Mouse (Mus musculus) right cerebral cortex, postnatal 4 days (tissue): ENCODE data around the gene Cog6.

ENCODE experiments used
- DNase-seq: peaks from one replicate; pipeline ENCODE4 v3.0.0-alpha.2; 2022

Gene Cog6

DNA sequence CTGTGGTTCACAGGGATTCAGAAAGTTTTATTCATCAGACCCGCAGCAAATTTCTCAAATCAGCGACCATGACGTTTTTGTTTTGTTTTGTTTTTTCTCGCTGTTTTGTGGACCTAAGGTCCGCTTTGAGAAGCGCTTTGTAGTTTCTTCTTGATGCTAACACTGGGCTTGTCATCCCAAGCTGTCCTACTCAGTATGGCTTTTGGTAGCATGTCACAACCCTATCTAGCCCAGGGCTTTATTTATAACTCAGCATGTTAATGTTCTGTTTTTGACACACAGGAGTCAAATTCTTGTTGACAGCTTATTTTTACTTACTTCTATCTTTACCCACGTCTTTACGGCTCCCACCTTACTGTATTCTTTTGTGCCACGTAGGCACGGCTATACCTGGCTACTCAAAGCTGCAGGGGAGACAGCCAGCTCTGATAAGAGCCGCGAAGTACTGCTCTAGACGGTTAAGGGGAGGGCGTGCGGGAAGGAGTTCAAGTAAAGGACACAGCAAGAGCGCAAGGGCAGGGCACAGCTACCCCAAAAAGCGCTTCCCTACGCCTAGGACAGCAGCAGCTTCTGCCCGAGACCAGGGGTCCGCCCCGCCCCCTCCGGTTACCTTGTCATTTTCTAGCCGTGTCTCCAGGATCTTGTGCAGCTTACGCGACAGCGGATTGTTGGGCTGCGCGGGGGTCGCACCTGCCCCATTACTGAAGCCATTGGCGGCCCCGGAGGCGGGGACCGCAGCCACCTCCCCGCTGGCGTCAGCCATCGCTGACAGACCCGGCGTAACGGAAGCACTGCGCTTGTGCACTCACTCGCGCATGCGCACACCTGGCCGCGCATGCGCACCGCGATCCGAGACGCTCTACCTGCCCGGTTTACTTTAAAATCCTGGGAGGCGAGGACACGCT, at the start of gene Cog6:
Gene Cog6 (minus strand): TSS at position 802 of the 905 bp plus-strand sequence.
- peak; percentile 84 for DNase-seq

DNA sequence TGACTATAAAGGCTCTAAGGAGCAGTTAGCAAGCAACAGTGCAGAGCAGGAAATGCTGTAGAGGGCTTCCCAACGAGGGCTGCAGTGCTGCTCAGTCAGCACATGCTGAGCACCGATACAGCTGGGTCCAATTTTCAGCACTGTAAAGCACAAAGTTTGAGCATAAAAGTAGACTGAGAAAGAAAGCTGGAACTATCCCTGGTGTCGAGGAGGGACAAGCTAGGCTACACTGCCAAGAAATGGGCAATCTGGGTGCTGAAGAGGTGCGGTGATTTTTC, 49.0 kb upstream of the Cog6 start:
- DNase-seq = no peak

DNA sequence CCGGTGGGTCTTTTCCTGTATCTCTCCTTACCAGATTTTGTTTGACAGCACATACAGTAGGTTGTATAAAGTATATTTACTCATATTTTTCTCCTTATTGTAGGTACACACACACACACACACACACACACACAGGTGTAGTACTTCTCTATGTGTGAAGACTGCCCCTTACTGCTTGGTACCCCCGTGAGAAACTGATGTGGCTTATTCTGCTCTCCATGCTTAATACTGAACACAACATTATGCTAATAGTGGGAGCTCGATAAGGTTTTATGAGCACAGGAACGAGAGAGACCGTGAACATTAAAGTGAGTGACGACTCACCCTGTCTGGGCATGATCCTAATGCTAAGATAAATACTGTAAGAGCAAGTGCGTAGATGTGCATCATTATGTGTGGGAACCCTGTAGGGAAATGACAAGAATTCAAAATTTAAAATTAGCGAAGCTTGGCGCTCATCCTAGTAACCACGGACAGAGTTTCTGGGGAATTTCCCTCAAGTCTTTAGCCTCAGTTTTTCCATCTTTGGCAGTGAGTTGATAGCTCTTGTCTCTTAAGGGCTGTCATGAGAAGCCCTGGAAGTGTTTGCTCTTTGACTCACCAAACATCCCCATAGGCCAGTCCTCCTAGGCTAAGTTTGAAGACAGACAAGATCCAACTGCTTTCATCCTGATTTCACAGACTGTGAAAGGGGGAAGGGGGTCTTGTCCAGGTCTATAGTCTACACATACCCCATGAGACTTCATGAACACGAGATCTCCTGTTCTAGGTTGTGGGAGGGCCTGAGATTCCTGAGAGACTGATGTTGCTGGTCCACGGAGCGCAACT, 48.4 kb upstream of the Cog6 start:
- no peak for DNase-seq

DNA sequence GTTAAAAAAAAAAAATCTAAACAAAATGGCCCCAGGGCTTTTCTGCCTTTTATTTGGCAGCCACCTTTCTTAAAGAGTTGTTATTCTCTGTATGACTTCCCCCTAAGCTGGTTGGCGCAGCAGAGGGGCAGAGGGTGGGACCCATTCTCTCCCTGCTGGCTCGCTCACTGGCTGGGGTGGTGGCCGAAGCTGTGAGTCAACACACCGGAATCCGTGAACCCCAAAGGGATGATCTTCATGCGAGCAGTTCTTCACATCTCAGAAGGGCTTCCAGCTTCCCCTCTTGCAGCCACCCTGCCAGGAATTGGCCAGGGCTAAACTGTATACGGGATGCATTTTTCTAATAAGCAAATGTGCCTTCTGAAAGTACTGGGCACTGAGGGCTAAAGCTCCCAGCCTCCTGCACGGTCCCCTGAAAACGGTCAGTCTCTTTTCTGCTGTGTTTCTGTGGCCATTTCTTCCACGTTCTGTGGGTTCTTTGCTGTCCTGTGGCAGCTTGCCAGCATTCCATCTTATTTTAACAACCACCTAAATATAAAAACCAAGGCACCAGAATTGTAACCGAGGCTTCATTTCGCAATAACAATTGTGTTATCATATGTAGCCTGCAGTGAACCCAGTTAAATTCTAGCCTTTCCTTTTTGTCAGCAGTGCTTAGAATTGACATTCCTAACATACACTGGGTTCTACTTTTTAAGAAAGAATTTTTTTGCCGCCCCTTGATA, 46.5 kb upstream of the Cog6 start:
- DNase-seq = no peak

DNA sequence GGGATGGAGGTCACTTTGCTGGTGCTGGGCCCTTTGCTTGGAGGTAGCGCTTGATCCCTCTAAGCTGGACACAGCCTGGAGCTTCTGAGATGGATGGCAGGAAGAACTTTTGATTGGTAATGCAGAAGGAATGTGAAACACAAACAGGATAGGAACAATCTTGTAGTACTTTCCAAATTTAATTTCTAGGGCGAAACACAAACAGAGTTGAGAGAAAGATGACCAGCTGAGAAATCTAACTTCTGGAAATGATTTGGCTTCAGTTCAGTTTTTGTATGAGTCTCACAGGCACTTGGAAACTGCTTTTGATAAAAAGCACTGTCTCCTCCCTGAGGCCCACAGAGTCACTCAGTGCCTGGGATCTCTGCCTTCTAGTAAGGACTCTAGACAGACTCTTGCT, 42.9 kb upstream of the Cog6 start:
- DNase-seq = no peak

DNA sequence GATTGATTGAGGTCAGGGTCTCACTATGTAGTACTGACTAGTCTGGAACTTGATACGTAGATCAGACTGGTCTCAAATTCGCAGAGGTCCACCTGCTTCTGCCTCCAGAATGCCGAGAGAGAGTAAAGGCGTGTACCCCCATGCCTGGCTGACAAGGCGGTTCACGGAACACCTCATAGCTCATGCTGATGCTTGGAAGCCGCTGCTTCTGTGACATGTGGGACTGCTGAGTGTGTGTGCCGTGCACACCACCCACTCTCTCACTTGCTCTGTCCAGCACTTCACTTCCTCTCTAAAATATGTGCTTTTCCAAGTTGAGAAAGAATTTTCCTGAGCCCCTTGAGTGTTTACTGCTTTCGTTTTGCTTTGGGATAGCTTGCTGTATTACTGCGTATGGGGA, 39.4 kb upstream of the Cog6 start:
- no peak for DNase-seq

DNA sequence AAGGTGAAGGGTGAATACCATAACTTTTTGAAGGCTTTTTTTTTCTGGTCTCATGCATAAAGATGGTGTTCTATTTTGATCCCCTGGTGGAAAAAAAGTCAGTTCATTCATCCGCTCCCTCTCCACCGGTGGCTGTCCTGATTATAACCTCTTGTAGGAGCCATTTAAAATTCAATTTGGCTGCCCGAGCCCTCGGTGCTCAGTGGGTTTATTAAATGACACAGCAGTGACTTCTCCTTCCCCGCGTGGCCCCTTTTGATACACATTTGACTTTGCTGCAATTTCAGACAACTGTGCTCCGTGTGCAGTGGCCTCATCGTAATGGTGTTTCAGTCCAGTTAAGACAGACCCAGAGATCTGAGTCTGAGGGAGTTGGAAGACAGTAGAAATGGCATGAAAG, 35.3 kb upstream of the Cog6 start:
- DNase-seq = no peak

DNA sequence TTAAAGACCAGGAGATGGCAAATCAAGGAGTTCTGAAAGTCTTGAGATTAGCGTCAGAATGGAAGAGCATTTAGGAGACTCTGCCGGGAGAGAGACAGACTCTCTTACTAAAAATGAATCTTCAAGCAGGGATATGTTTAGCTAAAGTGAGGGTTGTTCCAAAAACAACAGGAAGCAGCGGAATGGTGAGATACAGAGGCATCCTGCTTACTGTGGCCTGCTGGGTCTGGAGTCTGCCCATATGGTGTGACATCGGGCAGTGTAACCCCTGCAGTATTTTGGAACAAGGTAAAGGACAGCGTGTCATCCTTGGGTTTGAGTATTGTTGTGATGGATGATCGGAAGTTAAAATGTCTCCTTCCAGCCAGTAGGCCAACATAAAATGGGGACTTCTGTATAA, 29.3 kb upstream of the Cog6 start:
- DNase-seq = no peak

DNA sequence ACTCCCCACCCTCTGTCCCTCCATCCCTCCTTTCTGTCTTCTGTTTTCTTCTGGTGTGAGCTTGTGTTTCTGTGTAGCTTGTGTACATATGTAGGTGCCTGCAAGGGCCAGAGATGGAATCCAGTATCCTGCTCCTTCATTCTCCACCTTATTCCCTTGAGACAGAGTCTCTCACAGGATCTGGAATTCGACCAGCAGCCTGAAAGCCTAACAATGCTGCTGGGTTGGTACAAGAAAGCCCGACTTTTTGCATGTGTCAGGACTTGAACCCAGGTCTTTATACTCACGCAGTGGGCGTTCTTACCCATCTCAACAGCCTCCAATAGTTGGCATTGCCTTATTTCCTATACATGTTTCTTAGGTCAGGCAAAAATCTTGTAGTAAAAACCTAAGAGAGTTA, 28.7 kb upstream of the Cog6 start:
- DNase-seq = no peak

DNA sequence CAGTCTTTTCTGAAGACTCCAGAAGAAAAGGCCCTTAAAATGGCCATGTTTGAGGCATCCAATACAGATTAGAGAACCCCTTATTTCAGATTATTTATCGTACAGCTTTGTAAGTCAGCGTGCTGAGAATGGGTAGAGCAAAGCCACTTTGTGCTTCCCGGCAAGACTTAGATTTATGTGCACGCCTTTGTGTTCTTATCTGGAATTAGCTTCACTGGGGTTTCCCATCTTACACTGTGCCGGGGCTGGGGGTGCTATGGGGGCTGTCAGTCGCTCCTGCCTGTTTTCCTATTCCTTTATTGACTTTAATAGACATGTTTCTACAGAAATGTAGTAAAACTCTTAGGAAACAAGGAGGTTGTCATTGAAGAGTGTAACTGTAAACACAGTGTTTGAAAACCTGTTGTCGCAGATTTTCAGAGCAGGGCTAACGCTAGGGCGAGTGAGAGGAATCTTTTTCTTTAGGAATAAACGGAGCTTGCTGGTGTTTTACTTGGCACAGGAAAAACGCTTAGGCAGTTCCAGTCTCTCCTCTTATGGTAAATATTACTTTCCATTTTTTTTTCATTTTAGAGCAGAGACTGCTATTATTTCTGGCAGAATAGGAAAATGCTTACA, 27.8 kb upstream of the Cog6 start:
- no peak for DNase-seq

DNA sequence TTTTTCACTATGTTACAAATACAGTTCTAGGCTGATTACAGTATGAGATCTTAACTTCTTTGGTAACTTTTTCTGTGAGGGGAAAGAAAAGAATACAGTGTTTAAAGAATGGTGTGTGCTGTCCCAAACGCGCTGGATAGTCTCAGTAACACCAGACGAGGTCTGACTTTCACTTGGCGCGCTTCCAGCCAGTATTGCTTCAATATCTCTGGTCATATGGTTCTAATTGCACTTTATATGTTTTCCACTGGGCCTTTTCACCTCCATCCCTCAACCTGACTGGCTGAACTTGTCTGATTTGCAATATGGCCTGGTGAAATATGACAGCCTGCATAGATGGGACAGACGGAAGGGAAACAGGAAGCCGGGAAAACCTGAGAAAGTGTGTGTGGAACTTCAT, 27.2 kb upstream of the Cog6 start:
- DNase-seq = no peak

DNA sequence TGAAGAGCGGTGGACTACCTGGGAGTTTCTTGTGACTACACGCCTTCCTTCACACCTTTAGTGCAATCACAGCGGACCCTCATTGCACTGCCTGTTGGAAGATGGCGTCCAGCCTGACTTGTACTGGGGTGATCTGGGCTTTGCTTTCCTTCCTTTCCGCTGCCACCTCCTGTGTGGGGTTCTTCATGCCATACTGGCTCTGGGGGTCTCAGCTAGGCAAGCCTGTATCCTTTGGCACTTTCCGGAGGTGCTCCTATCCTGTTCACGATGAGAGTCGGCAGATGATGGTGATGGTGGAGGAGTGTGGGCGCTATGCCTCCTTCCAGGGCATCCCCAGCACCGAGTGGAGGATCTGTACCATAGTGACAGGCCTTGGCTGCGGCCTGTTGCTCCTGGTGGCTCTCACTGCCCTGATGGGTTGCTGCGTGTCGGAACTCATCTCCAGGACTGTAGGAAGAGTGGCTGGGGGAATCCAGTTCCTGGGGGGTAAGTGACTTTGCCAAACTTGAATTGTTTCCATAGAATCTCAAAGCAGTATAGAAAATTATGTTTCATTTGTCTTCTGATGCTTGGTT, 26.3 kb upstream of the Cog6 start:
- no peak for DNase-seq

DNA sequence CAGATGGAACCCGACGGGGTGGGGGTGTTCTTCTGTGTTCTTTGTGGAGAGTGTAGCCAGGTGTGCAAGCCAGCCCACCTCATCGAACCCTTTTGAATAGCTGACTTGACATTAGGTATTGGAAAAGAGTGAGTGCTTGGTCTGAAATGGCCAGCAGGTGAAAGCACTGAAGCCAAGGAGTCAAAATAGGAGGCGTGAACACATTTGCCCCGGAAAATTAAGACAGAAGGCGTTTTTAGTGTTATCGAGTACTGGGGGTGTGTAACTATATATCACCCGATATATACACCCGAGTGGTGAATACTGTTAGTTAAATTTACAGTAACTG, 25.2 kb upstream of the Cog6 start:
- no peak for DNase-seq

DNA sequence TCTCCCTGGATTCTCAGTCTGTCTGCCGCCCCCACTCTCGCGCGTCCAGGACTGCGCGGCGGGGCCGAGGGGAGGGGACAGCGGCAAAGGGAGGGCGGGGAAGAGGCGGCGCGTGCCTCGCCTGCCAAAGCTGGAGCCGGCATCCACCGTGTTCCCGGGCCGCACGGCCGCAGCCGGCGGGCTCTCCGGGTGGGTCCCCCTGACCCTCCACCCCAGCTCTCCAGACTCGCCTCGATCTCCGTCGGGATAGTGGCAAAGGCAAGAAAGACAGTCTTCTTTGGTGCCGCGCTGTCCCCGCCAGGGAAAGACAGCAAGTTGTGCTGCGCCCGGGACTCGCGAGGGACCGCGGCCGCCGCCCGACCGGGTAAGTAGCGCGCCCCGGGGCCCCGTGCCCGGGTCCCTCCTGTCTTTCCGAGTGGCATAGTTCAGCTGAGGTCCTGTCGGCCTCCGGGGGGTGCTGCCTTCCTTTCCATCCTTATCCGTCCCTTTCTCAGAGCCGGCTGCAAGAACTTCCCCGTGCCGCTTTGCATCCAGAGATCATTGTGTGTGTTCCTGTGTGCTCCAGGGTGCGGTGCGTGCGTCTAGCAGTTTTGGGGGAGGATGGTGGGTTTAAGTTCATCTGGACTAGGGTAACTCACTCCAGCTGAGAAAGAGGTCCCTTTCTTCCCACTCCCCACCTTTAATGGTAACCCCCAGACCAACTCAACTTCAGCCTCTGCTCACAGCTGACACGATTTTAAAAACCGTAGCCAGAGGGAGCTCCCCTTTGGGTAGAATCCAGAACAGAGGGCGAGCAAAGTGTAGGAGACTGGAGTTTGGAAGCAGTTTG, 24.6 kb upstream of the Cog6 start, which contains the start of gene Lhfp:
Gene Lhfp (plus strand): TSS at position 118 of the 829 bp plus-strand sequence.
- DNase-seq = peak; percentile 61

DNA sequence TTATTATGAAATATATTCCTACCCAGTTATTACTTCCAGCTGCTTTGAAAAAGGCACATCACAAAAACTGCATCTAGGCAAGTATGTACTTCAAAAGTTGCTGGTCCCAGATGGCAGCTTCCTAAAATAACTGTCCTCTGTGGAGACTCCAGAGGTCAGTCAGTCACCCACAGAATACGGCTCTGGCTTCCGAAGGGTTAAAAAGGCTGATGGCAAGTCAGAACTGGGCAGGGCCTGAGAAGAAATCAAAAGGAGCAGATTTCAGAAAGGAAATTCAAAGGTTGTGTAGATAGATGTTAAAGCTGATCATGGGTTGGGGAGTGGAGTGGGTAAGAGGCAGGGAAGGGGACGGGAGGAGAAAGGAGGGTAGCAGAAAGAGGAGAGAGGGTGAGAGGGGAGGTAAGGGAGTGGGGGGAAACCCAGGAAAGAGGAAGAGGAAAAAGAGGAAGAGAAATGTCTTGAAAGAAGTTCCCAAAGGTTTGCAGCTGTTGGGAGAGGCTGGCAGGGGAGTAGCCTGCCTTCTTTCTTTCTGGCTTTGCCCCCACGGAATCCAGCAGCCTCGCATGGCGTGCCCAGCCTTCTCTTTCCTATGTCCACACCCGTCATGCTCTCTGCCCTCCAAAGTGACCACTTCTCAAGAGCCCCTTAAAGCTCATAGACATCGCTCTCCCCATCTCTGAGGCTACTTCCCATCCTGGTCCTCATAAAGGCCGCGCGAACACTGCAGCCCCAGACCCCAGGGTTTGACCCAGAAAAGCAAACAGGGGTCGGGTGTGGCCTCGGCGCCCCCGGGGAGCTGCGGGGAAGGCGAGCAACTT, 23.8 kb upstream of the Cog6 start:
- no peak for DNase-seq

DNA sequence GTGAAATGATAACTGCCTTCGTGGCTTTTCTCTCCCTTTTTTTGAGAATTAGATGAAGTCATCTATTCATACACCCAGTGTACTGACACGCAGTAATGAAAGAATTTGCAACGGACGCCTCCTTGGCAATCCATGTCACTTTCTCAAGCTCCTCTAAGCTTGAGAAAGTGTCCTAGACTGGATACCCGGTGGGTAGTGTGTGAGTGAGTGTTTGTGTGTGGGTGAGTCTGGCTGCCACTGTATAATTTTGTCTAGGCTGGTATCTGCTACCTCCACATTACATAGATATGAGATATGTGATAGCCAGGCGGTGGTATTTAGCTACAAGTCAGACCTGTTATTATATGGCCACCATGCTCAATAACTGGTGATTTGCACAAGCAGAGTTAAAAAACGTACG, 22.7 kb upstream of the Cog6 start:
- DNase-seq = no peak

DNA sequence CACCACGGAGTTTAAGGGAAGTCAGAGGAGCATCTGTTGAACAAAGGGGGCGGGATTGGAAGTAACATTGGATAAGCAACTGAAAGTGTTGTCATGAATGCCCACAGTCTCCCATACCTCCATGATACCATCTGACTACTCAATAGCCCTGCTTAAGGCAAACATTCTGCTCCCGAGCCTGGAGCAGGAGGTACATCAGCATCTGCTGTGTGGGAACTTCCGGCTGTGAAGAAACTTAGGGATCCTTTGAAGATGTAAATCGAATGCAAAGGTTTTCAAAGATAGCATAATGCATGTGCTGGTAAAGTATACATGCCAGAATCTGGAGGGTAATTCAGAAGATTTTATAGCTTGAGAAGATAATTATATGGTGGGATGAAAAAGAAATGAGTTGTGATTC, 21.9 kb upstream of the Cog6 start:
- no peak for DNase-seq

DNA sequence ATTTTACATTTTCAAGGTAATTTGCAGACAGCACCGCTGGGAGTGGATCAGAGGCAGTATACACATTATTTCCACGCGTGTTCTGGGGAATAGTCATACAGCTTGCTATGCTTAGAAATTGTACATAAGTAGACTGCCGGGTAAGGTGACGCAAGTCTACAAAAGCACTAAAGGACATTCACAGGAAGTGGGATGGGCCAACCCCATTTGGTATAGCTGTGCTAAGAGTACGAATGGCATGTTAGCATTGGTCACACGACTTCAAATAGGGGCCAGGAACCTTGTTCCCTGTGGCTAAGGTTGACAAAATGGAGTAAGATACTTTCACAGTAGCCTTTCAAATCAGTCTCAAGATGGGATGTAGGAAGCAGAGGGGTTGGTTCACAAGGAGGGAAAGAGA, 19.9 kb upstream of the Cog6 start:
- DNase-seq = no peak

DNA sequence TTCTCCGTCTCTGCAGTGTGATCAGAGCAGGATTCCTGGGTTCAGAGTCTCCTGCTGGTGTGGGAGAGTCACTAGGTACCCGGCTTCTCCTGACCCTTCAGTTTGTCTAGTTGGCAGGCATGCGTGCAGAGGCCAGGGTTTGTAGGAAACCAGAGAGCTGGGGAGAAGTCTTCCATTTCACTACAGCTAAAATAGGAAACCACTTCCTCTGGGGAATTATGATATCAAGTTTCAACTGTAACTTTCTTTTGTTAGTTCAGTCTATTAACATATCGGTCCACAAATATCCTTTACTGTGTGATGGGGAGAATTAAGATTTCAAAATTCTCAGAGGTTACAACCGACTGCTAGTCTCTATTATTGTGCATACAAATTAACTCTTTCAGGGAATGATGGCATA, 19.0 kb upstream of the Cog6 start:
- DNase-seq = no peak

DNA sequence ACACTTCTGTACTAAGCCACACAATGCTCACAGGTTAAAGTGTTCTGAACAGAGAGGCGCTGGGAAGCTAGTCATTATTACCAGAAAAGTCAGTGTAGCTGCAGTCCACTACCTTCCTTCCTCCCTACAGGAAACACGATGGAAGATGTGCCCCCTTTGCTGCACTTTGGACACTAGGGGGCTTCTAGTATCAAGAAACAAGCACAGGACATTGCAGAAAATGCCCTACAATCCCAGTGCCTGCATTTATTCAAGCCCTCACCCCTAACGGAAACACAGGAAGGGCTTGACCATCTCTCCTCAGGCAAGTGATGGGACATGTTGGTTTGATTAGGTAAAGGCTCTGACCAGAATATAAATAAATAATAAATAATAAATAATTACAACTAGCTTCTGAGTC, 16.4 kb upstream of the Cog6 start:
- no peak for DNase-seq

DNA sequence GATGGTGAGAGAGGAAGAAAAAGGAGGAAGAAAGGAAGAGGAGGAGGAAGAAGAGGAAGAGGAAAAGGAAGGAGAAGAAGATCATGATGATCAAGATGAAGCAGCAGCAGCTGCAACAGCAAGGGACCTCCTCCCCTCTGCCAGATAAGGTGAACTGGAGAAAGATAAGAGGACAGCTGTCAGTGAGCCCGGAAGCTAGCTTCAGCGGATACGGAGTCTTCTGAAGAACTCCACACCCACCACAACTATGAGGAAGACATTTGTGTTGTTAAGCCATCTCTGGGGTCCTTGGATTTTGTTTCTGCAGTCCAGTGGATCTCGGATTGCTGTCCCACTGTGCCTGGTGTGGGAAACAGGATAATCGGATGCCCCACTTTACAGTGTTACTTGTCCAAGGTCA, 15.4 kb upstream of the Cog6 start:
- no peak for DNase-seq
